Mouse (Mus musculus) gastrocnemius, postnatal 14 days (tissue): ENCODE measurements around the gene Hist1h1a. TPM values are rescaled to one million over a fixed set of nuclear protein-coding genes. Genes with fewer than 3 reads are reported as not detected.
A peak's percentile ranks its signal among the peaks of the same experiment; 100 is the strongest.
"Not testable (repeated sequence)": the region's sequence is repeated elsewhere in the genome, so short reads cannot be mapped to it uniquely, and the experiment has no call there.

Source experiments
- DNase-seq: peaks from one replicate; pipeline ENCODE4 v3.0.0; 2021; ENCODE audit warnings: mixed read lengths
- intact Hi-C: fragments of 180-260 bp; cut with DNase I; formaldehyde crosslinking; loops from one replicate; pipeline ENCODE4 v1.15.1; 2025; ENCODE audit warnings: low total_unique reads
- long read RNA-seq, 2 experiments: library from polyadenylated mRNA; stranded (forward); transcript quantifications; one replicate each; pipeline ENCODE4 v2.0.0; 2021
- total RNA-seq, 2 experiments: library from RNA; stranded (reverse); gene quantifications; 2 replicates each; pipeline ENCODE4 v1.2.3; 2021

Hist1h1a gene
- total RNA-seq, result 10 to 100 TPM; 45.7 to 47.5 TPM
- long read RNA-seq, experiment 1, result 0 reads
- long read RNA-seq, experiment 2, result 0 reads

DNA sequence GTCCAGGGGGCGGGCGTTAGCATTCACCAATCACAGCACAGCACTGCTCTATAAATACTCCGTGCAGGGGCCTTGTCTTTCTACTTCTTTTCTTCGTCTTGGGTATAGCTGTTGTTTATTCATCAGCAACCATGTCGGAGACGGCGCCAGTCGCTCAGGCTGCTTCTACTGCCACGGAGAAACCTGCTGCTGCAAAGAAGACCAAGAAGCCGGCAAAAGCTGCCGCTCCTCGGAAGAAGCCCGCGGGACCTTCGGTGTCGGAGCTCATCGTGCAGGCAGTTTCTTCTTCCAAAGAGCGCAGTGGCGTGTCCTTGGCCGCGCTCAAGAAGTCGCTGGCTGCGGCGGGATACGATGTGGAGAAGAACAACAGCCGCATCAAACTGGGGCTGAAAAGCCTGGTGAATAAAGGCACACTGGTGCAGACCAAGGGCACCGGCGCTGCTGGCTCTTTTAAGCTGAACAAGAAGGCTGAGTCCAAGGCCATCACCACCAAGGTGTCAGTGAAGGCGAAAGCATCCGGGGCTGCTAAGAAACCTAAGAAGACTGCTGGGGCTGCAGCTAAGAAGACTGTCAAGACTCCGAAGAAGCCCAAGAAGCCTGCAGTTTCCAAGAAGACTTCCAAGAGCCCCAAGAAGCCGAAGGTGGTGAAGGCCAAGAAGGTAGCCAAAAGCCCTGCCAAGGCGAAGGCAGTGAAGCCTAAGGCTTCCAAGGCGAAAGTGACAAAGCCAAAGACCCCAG, at the start of gene Hist1h1a:
TSS of gene Hist1h1a (plus strand) at position 81 of the 738 bp plus-strand sequence.
- intact Hi-C loops, result no loop called here
- DNase-seq, result peak; percentile 77

DNA sequence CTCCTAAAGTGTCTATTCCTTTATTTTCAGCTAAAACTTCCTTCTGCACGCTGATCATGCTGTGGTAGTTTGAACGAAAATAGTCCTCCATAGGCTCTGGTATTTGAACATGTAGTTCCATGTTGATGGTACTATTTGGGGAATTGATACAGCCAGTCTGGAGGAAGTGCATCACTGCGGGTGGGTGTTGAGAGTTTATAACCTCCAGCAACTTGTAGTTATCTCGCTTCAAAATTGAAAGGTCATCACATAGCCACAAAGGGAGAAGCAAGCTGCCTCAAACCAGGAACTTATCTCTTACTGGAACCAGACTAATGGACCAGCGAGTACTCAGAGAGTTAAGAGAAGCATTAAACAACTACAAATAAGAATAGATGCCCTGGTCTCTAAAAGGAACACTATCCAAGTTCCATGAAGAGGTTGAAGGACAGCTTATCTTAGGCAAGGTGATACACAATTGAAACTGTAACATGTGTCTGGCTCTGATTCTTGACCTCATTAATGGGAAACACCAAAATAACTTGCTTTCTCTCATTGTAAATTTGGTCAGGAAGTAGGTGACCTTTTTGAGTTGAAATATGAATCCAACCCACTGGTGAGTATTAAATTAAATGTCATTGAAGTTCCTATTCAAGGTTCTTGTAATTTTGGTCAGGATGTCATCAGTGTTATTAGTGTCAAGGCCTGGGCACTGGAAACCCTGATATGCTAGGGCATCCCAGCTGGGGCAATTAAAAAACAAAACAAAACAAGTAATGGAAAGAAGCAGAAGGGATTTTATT, 47.0 kb upstream of the Hist1h1a start:
- intact Hi-C loops, result no loop called here

DNA sequence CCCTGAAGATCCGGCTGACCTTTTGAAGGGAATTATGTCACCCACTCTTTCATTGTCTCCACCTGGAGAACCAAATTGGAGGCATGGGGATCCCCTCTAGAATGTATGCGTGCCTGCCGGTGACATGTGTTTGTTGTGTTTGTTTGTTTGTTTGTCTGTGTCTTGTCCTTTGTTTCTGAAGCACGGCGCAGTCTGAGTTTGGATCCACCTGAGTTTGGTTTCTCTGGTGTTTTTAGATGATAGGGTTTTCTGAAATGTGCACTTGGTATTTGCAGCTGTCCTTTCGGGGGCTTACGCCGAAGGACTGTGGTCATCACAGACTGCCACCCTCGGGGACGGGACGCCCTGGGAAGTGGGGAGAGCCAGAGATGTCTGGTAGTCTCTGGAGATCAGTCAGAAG, 46.3 kb upstream of the Hist1h1a start:
- intact Hi-C loops, result no loop called here
- DNase-seq, result no peak

More for the DNA sequence above, 47.0 kb upstream of the Hist1h1a start:
- DNase-seq, result no peak

DNA sequence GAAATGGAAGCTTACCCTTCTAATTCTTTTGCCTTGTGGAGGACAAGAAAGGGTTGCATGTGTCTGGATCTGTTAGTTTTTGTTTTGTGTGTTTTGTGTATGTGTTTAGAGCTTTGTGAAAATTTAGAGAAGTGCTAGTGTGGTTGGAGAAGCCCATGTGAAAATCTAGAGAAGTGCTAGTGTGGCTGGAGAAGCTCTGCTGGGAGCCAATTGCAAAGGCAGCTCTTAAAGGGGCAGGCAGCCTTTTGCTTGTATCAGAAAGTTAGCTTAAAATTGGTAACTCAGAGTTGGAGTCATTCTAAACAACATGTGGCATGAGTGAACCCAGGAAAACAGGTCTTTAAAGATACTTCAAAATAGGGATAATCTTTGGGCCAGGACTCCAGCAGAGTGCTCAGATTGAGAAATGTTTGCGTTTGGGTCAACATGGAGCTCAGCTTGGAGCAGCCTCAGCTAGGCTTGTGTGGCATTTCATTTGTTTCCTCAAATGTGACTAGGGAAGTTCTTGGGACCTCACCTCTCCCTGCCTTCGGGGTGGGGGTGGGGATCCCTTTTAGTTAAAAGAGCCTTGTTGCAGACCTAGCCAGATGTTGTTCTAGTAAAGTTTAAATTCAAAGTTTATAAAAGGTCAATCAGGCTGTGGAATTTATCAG, 45.7 kb upstream of the Hist1h1a start:
- DNase-seq, intact Hi-C loops: not testable (repeated sequence)

DNA sequence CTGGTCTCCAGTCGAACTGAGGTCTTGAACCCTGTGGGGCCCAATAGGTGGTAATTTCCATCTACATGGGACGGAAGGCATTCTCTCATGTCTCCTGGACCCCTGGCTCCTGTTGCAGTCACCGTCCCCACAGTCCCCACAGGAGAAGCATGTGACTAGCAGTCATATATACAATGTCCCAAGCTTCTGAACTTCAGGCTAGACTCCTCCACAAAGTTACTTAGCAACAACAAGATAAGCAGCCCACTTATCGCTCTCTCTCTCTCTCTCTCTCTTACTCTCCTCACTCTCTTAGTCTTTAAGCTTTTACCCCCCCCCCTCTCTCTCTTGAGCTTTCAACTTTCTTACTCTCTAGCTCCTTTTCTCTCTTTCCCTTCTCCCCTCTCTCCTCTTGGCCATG, 39.2 kb upstream of the Hist1h1a start:
- DNase-seq, result no peak
- intact Hi-C loops, result no loop called here

DNA sequence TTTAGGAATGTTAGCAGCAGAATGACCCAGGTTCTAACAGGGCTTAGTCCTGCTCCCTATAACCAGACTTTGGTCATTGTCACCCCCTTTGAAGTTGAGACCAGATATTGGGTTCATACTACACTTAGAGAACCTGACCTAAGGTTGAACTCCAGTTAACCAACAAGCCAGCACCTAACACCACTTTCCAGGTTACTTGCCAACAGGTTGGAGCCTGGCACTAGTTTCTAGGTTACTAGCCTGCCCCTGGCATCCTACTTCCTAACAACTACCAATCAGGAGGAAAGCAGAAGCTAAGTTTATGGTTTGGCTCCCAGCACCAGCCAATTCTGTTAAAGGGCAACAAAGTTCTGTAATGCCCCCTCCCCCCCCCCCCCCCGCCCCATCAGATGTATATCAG, 38.3 kb upstream of the Hist1h1a start:
- intact Hi-C loops, result no loop called here

DNA sequence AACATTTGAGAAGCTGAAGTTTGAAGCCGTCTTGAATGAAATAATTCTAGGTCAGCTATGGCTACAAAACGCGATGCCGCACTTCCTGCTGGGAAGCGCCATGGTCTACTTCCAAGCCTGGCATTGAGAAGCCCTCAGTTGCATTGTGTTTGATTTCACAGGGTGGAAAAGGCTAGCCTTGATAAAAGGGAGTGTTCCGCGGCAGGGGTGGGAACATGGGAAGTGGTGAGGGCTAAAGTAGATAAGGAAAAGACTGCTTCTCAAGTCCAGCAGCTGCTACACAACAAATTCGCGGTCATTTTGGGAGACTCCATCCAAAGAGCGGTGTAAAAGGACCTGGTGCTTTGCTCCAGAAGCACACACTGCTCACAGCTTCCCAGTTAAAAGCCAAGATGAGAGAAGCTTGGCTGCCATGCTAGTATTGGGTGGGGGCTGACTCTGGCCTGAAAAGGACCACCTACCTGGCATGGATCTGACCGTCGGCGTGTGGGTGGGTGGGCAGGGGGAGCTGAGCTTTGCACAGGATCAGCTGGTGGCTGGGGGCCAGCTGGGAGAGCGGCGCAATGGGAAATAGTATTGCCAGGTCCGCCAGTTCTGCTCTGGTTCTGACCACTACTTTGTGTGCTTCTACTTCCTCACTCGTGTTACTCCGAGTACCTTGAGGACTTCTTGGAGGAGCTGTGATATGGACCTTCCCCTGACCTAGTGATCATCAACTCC, 34.8 kb upstream of the Hist1h1a start:
- intact Hi-C loops, result no loop called here
- no peak for DNase-seq

More for the DNA sequence above, 38.3 kb upstream of the Hist1h1a start:
- no peak for DNase-seq

DNA sequence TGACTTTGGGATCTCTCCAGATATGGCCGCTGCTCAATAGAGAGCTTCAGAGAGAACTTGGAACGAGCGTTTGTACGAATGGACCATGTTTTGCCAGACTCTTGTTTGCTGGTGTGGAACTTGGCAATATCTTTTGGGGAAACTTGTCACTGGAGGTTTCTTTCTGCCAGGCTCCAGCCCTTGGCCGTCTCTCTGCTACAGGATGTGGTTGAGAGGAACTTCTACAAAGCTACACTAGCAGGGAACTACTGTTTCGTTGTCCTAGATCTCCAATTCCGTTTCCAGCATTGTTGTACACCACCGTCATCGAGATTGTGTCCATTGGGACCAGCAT, 34.3 kb upstream of the Hist1h1a start:
- intact Hi-C loops, result no loop called here

DNA sequence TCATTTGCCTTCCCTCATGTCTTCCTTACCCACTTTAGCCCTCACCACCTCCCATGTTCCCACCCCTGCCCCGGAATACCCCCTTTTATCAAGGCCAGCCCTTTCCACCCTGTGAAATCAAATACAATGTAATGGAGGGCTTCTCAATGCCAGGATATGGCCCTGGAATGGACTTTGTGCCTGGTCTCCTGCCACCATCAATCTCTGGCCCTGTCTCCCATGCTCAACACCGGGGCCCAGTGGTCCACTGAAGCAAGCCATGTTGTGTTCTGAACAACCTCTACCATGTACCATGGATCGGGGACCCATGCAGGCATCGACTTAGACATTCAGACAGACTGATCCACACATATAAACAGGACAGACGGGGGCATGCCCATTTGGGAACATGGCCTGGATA, 33.8 kb upstream of the Hist1h1a start:
- DNase-seq, result no peak
- intact Hi-C loops, result no loop called here

More for the DNA sequence above, 34.3 kb upstream of the Hist1h1a start:
- DNase-seq, result no peak

DNA sequence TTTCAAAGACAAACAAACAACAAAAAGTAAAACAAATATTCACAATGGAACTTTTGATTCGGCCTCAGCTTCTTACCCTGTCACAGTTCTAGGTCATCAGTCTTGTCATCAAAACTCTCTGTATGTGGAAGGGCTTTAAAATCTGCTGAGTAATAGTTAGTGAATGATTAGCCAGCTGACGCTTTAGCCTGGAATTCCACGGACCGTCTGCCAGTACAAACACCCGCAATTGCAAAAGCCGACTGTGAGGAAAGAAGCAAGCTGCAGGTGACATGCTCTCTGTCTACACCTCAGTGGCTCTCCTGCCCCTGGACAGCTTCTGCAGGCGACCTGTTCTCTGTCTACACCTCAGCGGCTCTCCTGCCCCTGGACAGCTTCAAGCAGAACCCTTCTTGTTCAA, 33.0 kb upstream of the Hist1h1a start:
- no peak for DNase-seq
- intact Hi-C loops, result no loop called here

DNA sequence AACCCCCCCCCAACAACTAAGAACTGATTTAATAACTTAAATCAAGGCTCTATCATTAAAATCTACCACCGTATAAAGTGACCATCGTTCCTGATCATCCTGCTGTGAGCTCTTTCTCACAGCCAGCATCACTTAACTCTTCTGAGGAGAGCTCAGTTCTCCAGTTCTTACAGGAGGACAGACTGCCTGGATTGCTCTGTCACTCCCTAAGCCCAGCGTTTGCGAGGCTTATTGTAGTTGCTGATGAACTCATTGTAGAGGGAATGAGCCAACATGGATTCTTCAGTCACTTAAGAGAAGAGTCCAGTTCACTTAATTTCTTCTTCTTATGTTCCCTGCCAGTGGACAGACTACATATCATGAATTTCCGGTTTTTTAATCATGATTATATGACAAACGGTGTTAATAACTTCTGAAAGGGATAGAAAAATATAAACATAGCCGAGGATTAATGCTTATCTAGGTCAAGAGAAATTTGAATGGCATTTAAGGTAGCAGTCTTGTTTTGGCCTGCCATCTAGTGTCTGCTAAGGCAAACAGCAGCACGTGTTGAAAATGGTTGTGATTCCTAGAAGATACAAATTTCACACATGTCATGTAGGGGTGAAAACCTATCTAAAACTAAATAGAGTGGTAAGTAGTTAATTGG, 31.2 kb upstream of the Hist1h1a start:
- no peak for DNase-seq

DNA sequence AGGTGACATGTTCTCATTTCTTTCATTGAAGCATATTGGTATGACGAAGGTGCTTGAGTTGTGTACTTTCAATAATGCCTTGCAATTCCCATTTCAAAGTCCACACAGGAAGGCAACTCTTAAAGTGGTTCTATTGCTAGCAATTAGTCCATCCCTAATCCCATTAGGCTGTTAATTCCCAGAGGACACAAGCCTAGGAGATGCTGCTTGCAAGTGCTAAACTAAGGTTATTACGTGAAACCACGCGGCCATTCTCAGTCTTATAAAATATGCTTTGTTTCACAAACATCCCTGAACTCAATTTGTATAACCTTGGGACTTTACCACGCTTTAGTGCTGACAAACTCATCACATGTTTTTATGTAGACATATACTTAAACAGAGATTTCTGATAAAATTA, 26.4 kb upstream of the Hist1h1a start:
- no peak for DNase-seq
- intact Hi-C loops, result no loop called here

More for the DNA sequence above, 31.2 kb upstream of the Hist1h1a start:
- intact Hi-C loops, result loop anchor here (2.0 kb wide), 1 partner anchor 31 kb away; no protein-coding TSS in a partner anchor

DNA sequence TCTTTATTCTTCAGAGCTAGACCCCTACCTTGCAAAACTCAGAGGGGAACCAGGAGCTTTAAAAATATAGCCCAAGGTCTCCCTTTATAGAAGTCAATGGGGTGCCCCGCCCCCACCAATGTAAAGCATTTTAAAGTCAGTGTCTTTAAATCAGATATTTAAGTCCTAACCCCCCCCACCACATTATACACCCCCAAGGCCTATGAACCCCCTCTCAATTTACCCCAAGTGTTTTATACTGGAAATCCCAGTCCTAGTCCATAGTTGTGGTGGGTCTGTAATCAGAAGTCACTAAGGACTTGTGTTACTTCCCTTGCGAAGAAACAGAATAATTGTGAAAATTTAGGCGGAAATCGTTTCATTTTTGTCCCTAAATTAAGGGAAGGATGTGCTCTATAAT, 25.4 kb upstream of the Hist1h1a start:
- intact Hi-C loops, result no loop called here
- no peak for DNase-seq

DNA sequence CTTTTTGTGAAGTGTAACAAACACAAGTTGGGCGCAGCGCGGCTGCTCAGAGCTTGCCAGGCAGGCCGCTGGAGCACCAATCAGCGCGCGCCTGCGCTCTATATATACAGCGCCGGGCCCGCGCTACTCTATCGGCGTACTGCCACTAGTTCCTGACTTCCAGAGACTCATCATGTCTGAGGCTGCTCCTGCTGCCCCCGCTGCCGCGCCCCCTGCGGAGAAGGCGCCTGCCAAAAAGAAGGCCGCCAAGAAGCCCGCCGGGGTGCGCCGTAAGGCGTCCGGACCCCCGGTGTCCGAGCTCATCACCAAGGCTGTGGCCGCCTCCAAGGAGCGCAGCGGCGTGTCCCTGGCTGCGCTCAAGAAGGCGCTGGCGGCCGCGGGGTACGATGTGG, 24.8 kb upstream of the Hist1h1a start, which contains the start of gene Hist1h1c:
TSS of gene Hist1h1c (plus strand) at position 132 of the 392 bp plus-strand sequence.
- intact Hi-C loops, result no loop called here
- DNase-seq, result peak; percentile 86

DNA sequence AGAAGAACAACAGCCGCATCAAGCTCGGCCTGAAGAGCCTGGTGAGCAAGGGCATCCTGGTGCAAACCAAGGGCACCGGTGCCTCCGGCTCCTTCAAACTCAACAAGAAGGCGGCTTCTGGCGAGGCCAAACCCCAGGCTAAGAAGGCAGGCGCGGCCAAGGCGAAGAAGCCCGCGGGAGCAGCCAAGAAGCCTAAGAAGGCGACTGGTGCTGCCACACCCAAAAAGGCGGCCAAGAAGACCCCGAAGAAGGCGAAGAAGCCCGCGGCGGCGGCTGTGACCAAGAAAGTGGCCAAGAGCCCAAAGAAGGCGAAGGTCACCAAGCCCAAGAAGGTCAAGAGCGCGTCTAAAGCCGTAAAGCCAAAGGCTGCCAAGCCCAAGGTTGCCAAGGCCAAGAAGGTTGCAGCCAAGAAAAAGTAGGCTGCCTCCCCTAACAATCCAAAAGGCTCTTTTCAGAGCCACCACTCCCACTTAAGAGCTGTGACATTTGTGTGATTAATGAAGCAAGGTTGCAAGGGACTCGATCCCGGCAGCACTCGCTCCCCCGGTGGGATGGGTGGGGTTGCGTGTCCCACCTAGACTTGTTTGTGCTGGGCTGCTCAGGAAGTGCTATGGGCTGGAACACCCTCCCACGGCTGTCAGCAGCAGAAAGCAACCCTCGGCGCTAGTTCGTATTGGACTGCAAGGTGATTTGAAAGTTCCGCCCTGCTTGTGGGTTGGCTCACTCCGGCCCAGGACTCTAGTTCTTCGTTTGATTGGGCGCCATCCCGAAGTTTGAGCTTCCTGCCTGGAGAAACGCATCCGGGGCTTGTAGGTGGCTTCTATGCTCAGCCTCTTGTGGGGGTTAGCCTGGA, 24.2 kb upstream of the Hist1h1a start:
- intact Hi-C loops, result no loop called here
- peak; percentile 91 for DNase-seq

DNA sequence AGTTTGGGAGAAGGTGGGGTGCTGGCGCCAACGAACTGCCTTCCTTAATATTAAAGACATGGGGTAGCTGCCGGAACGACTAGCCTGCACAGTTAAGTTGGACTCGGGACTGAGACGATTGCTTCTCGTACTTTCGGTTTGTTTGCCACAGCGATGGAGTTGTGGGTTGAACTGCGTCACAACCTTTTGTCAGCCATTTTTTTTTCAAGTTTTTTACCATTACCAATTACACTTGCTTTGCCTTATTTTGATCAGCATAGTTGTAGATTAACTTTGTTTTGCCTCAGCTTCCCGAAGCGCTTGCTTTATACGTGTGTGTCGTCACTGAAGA, 23.6 kb upstream of the Hist1h1a start:
- intact Hi-C loops, result no loop called here
- no peak for DNase-seq

DNA sequence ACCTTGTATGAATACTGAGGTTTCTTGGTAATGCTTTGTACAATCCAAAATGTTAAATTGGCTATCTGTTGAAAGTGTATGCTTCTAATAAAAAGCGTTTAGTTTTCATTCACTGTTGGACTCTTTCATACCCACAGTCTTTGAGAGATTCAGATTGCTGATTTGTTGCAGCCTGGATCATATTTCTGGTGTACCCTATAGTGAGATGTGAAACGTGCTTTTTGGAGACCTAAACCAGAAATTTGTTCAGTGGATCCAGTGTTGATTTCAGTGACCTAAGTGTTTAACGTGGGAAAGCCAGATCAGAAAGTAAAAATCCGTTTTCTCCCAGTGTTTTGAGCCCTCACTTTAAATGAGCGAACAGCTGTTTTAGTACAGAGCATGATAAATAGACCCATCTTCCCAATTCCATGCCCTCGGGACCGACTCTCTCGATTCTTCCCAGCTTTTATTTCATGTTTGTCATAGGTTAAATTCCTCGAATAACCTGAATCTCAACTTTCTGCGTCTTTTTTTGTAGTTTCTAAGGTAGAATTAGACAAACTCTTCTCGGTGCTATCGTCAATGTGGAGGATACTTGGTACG, 23.1 kb upstream of the Hist1h1a start:
- DNase-seq, result no peak
- intact Hi-C loops, result no loop called here

DNA sequence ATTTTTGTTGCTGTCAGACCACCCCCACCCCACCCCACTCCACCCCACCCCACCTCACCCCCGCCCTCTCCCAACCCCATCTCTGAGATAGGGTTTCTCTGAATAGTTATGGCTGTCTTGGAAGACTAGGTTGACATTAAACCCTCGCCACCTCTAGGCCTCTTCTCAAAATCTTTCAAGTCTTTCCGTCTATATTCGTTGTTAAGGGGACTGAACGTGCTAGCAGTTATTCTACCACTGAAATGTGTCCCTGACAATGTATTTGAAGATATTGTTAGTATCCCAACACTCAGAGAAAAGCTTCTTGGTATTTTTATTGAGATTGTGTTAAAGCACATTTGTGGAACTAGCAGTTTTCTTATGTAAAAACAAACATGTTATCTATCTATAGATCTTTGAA, 22.6 kb upstream of the Hist1h1a start:
- intact Hi-C loops, result no loop called here
- DNase-seq, result no peak
